Mouse (Mus musculus): ENCODE data around the gene Jazf1. TPM values are rescaled to one million over a fixed set of nuclear protein-coding genes. Genes with fewer than 3 reads are reported as not detected.

Jazf1 gene
- total RNA-seq, 2 experiments from 2014 or later, result 2.8 to 3.2 TPM

GRCm38 (mm10) chr6:52825535-52825934, 242.9 kb downstream of the Jazf1 start:
- intact Hi-C loops (cut with DNase I), result no loop called here
- no peak for DNase-seq (ENCODE audit: low spot score)

GRCm38 (mm10) chr6:52824977-52825482, 243.4 kb downstream of the Jazf1 start:
- intact Hi-C loops (cut with DNase I), result no loop called here
- no peak for DNase-seq (ENCODE audit: low spot score)

- intact Hi-C loops (cut with DNase I), result no loop called here
- no peak for DNase-seq (ENCODE audit: low spot score)
Measured at GRCm38 (mm10) chr6:52823064-52823463, 245.4 kb downstream of the Jazf1 start.

GRCm38 (mm10) chr6:52822625-52823024, 245.8 kb downstream of the Jazf1 start:
- no peak for DNase-seq (ENCODE audit: low spot score)
- intact Hi-C loops (cut with DNase I), result no loop called here

GRCm38 (mm10) chr6:52819353-52819752, 249.1 kb downstream of the Jazf1 start:
- intact Hi-C loops (cut with DNase I), result no loop called here

GRCm38 (mm10) chr6:52818041-52818440, 250.4 kb downstream of the Jazf1 start:
- no peak for DNase-seq (ENCODE audit: low spot score)
- intact Hi-C loops (cut with DNase I), result no loop called here

More at GRCm38 (mm10) chr6:52819353-52819752, 249.1 kb downstream of the Jazf1 start:
- DNase-seq (ENCODE audit: low spot score), result no peak

GRCm38 (mm10) chr6:52817203-52817874, 251.1 kb downstream of the Jazf1 start:
- intact Hi-C loops (cut with DNase I), result no loop called here
- no peak for DNase-seq (ENCODE audit: low spot score)

- DNase-seq (ENCODE audit: low spot score), result no peak
- intact Hi-C loops (cut with DNase I), result no loop called here
Measured at GRCm38 (mm10) chr6:52805237-52805856, 263.1 kb downstream of the Jazf1 start.

GRCm38 (mm10) chr6:52802181-52802580, 266.2 kb downstream of the Jazf1 start:
- peak; percentile 33 for DNase-seq (ENCODE audit: low spot score)
- intact Hi-C loops (cut with DNase I), result no loop called here

- DNase-seq (ENCODE audit: low spot score), result no peak
- intact Hi-C loops (cut with DNase I), result no loop called here
Measured at GRCm38 (mm10) chr6:52797252-52797800, 271.1 kb downstream of the Jazf1 start.

- no peak for DNase-seq (ENCODE audit: low spot score)
- intact Hi-C loops (cut with DNase I), result no loop called here
Measured at GRCm38 (mm10) chr6:52796691-52797090, 271.7 kb downstream of the Jazf1 start.

- no peak for DNase-seq (ENCODE audit: low spot score)
- intact Hi-C loops (cut with DNase I), result no loop called here
Measured at GRCm38 (mm10) chr6:52796035-52796598, 272.3 kb downstream of the Jazf1 start.

GRCm38 (mm10) chr6:52795029-52795841, 273.2 kb downstream of the Jazf1 start:
- no peak for DNase-seq (ENCODE audit: low spot score)
- intact Hi-C loops (cut with DNase I), result no loop called here

- DNase-seq (ENCODE audit: low spot score), result no peak
- intact Hi-C loops (cut with DNase I), result no loop called here
Measured at GRCm38 (mm10) chr6:52792455-52792854, 276.0 kb downstream of the Jazf1 start.

GRCm38 (mm10) chr6:52790781-52791180, 277.6 kb downstream of the Jazf1 start:
- intact Hi-C loops (cut with DNase I), result no loop called here
- no peak for DNase-seq (ENCODE audit: low spot score)

GRCm38 (mm10) chr6:52790316-52790715, 278.1 kb downstream of the Jazf1 start:
- DNase-seq (ENCODE audit: low spot score), result no peak
- intact Hi-C loops (cut with DNase I), result no loop called here

GRCm38 (mm10) chr6:52779546-52779945, 288.9 kb downstream of the Jazf1 start:
- no peak for DNase-seq (ENCODE audit: low spot score)
- intact Hi-C loops (cut with DNase I), result no loop called here

GRCm38 (mm10) chr6:52778523-52778922, 289.9 kb downstream of the Jazf1 start:
- no peak for DNase-seq (ENCODE audit: low spot score)
- intact Hi-C loops (cut with DNase I), result no loop called here

- intact Hi-C loops (cut with DNase I), result no loop called here
Measured at GRCm38 (mm10) chr6:52777034-52777433, 291.4 kb downstream of the Jazf1 start.

GRCm38 (mm10) chr6:52775956-52776355, 292.5 kb downstream of the Jazf1 start:
- intact Hi-C loops (cut with DNase I), result no loop called here
- DNase-seq (ENCODE audit: low spot score), result no peak

More at GRCm38 (mm10) chr6:52777034-52777433, 291.4 kb downstream of the Jazf1 start:
- DNase-seq (ENCODE audit: low spot score), result no peak
